Mouse (Mus musculus) cerebellum, adult (tissue): ENCODE measurements around the gene Smagp.

ENCODE experiments used
- ATAC-seq: cut with Nextera tagmentation; 2 replicates; pipeline ENCODE4 v1.9.2; 2017; ENCODE audit warnings: mild to moderate bottlenecking, moderate library complexity, mixed read lengths; ENCODE audit not compliant: insufficient number of reproducible peaks, low FRiP score, low TSS enrichment

Smagp gene

GRCm38 (mm10) chr15:100636700-100637501 lies at the start of gene Smagp:
TSS of gene Smagp (minus strand) at chr15:100636940.
- no peak; the same call in 1 of the 2 replicates for ATAC-seq

DNA sequence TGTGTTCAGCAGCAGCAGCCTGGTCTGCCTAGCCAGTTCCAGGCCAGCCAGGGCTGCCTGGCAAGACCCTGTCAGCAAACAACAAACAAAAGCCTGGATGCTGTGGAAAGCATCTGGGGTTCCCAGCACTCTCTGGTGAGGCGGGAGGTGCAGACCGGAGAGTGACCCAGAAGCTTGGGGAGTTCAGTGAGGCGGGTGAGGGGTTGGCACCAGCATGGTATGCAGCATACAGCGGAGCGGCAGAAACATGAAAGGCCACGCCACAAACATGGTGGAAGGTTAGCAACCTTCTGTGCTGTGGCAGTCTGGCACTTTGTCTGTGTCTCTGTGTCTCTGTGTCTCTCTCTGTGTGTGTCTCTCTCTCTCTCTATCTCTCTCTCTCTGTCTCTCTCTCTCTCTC lies 49.7 kb upstream of the Smagp start:
- ATAC-seq, result no peak

GRCm38 (mm10) chr15:100685849-100686248 lies 49.1 kb upstream of the Smagp start:
- no peak for ATAC-seq

DNA sequence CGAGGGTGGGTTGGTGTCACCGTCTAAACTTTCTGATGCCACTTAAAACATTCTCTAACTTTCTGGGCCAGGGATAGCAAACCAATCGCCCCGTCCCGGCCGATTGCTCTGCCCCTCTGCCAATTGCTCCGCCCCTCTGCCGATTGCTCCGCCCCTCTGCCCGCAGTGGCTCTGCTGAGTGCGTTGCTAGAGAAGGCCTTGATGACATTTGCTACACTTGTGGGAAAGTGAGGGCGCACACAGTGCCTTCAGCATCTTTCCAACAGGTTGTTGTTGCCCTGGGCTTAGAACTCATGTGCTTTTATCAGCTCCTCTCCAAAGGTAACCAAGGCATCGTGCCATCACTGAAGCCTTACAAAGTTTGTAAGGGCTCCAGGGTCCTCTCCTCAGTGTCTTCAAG lies 48.5 kb upstream of the Smagp start:
- ATAC-seq, result no peak

- ATAC-seq, result no peak
Observed at GRCm38 (mm10) chr15:100684450-100684849, 47.7 kb upstream of the Smagp start.

DNA sequence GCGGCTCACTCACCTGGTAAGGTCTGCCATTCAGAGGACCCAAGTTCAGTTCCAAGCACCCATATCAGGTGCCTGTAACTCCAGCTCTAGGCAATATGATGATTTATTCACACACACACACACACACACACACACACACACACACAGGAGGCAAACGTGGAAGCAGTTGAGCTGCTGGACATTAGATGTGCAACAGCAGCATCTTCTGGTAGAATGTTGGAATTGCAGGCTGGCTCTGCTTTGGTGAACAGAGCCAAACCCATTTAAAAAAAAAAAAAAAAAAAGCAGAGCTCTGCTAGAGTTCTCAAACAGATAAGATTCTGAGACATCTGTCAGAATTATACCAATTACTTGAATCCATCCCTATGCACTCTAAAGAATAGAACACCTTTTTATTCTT lies 46.3 kb upstream of the Smagp start:
- ATAC-seq, result no peak

GRCm38 (mm10) chr15:100681770-100682169 lies 45.0 kb upstream of the Smagp start:
- no peak for ATAC-seq

DNA sequence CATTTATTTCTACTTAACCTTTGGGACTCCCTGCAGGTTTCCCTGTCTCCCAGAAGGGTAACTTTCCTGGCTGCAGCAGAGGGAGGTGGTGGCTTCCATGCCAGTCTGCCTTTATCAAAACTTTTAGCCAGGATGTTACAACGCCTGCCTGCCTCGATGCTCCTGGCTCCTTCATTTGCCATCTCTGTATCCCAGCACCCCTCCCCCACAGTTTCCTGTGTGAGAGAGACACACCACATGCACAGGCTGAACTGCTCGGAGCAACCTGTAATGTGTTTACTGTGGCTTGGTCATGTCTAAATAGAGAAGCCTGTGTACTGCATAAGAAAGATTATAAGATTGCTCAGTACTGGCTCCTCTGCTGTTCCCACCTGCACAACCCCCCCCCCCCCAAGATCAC lies 43.6 kb upstream of the Smagp start:
- ATAC-seq, result no peak

DNA sequence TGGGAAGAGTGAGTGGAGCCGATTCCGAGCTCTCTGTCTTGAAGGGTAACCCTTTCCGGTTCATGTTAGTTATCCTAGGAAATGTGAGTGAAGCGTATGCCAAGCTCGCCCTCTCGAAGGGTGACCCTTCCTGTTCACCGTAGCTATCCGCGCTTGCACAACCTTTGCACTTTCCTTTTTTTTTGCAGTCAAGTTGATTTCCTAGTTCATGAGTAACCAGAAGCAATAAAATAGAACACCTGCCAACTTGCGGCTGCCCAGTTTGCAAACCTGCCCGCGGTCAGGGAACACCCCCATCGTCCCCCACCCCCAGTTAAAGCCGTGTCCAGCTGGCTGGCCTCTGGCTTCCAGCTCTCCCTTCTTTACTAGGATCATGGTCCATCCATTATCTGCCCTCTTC lies 42.3 kb upstream of the Smagp start:
- no peak for ATAC-seq

DNA sequence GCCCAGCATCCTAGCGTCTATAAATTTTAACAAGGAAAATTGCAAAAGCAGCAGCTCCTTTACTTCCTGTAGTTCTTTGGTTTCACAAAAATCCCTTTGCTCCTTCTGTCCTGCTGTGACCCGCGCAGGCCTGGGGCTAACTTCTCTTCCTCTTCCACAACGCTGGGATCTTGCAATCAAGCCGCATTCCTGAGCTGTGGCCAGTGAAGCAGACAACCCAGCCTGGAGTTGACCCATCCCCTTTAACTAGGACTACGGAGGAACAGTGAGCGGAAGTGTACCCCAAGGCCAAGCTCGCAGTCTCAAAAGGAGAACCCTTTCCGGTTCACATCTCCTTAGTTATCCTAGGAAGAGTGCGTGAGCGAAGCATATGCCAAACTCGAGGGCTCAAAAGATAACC lies 41.8 kb upstream of the Smagp start:
- no peak for ATAC-seq

GRCm38 (mm10) chr15:100677675-100678074 lies 40.9 kb upstream of the Smagp start:
- no peak for ATAC-seq

DNA sequence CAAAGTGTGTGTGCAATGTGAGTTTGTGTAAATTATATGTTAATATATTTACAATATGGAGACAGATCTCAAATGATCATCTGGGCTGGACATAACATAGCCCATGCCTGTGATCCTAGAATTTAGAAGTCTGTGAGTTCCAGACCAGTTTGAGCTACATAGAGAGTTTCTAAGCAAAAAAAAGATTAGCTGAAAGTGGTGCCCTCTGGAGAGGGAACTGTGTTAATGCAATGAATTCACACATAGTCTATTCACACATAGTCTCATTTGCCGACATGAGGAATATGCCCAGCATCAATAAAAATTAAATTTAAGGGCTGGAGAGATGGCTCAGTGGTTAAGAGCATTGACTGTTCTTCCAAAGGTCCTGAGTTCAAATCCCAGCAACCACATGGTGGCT lies 39.8 kb upstream of the Smagp start:
- no peak for ATAC-seq

GRCm38 (mm10) chr15:100675486-100675885 lies 38.7 kb upstream of the Smagp start:
- ATAC-seq, result no peak

DNA sequence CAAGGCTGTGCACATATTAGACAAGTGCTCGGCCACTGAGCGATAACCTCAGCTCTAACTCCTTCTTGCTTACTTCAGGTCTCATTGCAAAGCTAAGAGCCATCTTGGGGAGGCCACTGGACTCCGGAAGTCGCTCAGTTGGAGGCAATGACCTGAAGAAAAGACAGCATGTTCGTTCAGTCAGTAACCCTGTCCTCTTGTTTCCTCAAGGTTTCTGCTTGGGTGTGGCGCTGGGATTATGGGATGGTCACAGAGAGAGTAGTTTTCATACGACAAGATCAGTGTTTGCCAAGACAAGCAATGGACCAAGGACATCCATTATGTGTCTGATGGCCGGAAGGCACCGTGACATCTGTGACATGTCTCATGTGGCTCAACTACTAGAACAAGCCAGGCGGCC lies 37.8 kb upstream of the Smagp start:
- ATAC-seq, result no peak

DNA sequence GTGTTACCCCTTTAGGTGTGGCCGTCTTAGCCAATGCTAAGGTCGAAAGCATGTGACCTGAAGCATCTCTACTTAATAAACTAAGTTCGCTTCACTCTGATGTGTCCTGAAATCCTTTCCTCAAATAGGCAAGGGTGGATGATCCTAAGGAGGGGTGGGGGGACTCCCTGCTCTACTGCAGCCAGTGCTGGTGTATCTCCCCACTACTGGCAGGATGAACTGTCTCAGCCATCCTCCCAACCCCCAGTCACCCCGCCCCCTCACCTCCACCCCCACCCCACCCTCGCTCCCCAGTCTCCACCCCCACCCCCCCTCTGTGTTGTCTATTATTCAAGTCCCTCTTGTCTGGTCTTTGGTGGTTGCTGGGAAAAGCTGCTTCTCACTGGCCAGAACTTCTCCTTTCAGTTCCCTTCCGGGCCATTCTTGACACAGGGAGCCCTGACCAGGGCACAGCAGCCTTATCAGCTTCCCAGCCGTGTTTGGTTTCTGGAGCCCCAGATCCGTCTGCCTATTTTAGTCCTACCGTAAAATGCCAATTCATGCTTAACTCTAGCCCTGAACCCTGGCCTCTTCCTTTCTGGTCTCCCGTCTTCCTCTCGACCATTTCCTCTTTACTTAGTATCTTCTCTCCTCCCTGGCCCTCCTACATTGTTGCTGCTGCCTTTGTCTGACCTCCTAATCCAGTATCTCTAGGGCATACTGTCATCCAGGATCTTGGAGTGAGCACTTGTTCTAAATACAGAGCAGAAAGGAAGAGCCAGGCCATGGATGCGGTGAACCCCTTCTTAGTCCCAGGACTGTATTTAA lies 37.0 kb upstream of the Smagp start:
- no peak for ATAC-seq

DNA sequence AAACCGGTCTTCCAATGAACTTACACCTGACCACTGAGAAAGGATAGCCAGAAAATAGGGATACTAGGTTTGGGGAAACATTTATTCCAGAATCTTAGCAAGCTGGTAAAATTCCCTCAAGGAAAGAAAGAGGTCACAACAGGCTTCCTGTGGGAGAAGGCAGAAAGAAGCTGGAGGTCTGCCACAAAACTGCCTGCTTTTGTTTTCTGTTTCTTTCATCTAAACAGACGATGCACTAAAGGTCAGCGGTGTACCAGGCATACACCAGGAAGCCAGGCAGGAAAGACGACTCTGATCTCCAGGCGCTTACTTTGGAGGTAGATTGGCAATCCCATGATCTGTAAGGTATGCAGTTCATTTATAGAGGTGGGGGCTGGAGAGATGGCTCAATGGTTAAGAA lies 34.1 kb upstream of the Smagp start:
- ATAC-seq, result no peak

DNA sequence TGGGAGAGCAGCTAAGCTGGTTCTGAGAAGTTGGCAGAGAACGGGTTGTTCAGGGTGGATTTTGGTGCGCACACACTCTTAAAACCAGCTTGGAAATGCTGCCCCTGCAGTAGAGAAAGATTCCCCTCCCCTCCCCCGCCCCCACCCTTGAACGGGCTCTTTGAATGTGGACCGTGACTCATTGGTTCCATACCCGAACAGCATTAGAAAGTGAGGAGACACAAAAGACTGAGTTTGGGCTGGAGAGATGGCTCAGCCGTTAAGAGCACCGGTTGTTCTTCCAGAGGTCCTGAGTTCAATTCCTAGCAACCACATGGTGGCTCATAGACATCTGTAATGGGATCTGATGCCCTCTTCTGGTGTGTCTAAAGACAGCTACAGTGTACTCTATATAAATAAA lies 33.3 kb upstream of the Smagp start:
- no peak for ATAC-seq

- no peak for ATAC-seq
Observed at GRCm38 (mm10) chr15:100669337-100669736, 32.6 kb upstream of the Smagp start, which contains the start of gene Bin2. TSS of gene Bin2 (minus strand) at chr15:100669553.

GRCm38 (mm10) chr15:100667871-100668545 lies 31.3 kb upstream of the Smagp start:
- ATAC-seq, result no peak

- ATAC-seq, result no peak
Observed at GRCm38 (mm10) chr15:100667420-100667819, 30.7 kb upstream of the Smagp start.

DNA sequence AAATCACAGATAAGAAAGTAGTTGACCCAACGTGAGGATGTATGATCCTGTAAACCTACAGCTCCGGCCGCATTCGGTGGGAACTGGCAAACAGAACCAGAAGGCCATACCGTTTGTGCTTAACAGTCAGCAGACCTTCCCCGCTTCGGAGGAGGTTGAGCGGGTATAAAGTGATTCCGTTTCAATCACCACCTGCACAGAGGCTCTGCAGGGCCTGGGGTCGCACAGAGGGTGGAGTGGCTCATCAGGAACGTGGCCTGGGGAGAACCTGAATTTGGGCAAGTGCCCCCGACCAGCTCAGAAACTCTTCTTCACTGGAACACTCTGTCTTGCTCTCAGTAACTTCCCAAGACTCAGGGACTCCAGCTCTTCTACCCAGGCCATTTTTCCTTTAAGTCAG lies 30.1 kb upstream of the Smagp start:
- ATAC-seq, result no peak
